Mouse (Mus musculus) kidney, embryonic 15.5 days (tissue): ENCODE results near the gene Rab5a. TPM values are rescaled to one million over a fixed set of nuclear protein-coding genes. Genes with fewer than 3 reads are reported as not detected.

Experiments
- ATAC-seq: fragments of 200-750 bp; cut with Nextera tagmentation; replicated peaks from 2 replicates; pipeline ENCODE4 v1.8.0; 2017; ENCODE audit warnings: moderate TSS enrichment; ENCODE audit not compliant: low FRiP score
- H3K27ac ChIP-seq: fragments of 300-500 bp; sonication (generic); 2 replicates; pipeline ENCODE4 v1.5.1; 2015; ENCODE audit warnings: mild to moderate bottlenecking, inconsistent platforms
- H3K27me3 ChIP-seq: fragments of 300-500 bp; sonication (generic); 2 replicates; pipeline ENCODE4 v1.6.1; 2015; ENCODE audit warnings: inconsistent platforms
- H3K36me3 ChIP-seq: fragments of 300-500 bp; sonication (generic); 2 replicates; pipeline ENCODE4 v1.6.1; 2015; ENCODE audit warnings: inconsistent platforms
- H3K4me1 ChIP-seq: fragments of 300-500 bp; sonication (generic); 2 replicates; pipeline ENCODE4 v1.6.1; 2015; ENCODE audit warnings: inconsistent platforms
- H3K4me2 ChIP-seq: fragments of 300-500 bp; sonication (generic); 2 replicates; pipeline ENCODE4 v1.6.1; 2015; ENCODE audit warnings: moderate library complexity, mild to moderate bottlenecking, inconsistent platforms
- H3K4me3 ChIP-seq: fragments of 300-500 bp; sonication (generic); replicated peaks from 2 replicates; pipeline ENCODE4 v1.5.1; 2015; ENCODE audit warnings: mild to moderate bottlenecking, inconsistent platforms
- H3K9ac ChIP-seq: fragments of 300-500 bp; sonication (generic); 2 replicates; pipeline ENCODE4 v1.6.1; 2015; ENCODE audit warnings: mild to moderate bottlenecking, inconsistent platforms
- H3K9me3 ChIP-seq: fragments of 300-500 bp; sonication (generic); replicated peaks from 2 replicates; pipeline ENCODE4 v1.6.1; 2016; ENCODE audit warnings: inconsistent platforms
- WGBS: fragments of 180-500 bp; shearing (Covaris S2); methylation state at CpG from one replicate; pipeline ENCODE4 v1.1.7; 2015; ENCODE audit warnings: mixed read lengths; 5-methylcytosine and 5-hydroxymethylcytosine counted together
- polyA plus RNA-seq: library from polyadenylated mRNA; unstranded; fragments of >200 nt; fragmentation: Nextera tagmentation; extraction: Ambion mirVana; gene quantifications from 2 replicates; pipeline ENCODE4 v1.2.1, GENCODE M21; 2015

The Rab5a gene
- polyA plus RNA-seq, 1 experiment from 2014 or later = 76.5 TPM

DNA sequence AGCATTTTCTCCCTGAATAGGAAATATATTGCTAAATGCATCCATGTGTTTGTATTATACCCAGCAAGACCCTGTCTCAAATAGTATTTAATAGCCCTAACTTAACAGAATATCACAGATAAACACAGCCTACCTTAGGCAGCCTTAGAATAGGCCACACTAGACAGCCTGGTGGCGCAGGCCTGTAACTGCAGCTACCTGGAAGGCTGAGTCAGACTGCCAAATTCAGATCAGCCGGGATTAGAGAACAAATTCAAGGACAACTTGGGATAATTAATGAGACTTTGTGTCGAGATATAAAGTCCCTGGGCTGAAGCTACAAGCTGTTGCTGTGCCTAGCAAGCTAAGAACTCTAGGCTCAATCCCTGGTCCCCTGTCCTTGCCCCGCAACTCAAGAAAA lies 75.1 kb downstream of the Rab5a start:
- no peak overlapping the region for H3K9ac ChIP-seq
- H3K27me3 ChIP-seq = no peaks in the 10 kb centered on the region
- ATAC-seq = no peak
- 72% methylated on average over 4 of the region's 4 CpGs for WGBS
- H3K9me3 ChIP-seq = no peaks in the 10 kb centered on the region
- no peak overlapping the region for H3K4me2 ChIP-seq
- H3K36me3 ChIP-seq = no peaks in the 10 kb centered on the region
- H3K27ac ChIP-seq = no peak overlapping the region
- H3K4me3 ChIP-seq = no peak overlapping the region
- H3K4me1 ChIP-seq = no peaks in the 10 kb centered on the region

DNA sequence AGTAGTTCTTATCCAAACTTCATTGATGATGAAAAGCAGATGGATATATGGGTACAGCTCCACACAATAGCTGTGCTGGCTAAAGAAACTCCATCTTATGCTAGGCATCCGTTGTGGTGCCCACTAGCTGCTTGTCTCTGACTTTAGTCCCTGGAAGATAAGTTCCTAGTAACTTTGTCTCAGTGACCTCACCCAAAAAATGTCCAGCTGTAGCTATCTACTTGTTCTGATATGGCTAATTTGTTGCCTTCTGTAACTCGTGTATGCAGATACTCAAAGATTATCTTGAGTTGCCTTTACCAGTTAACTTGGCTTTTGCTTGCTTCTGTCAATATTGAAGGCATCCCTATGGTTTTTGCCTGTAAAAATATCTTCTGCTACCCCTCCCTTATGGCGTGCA lies 75.8 kb downstream of the Rab5a start:
- no peak for ATAC-seq
- H3K27me3 ChIP-seq = no peaks in the 10 kb centered on the region
- H3K36me3 ChIP-seq = no peaks in the 10 kb centered on the region
- H3K4me1 ChIP-seq = no peaks in the 10 kb centered on the region
- no peak overlapping the region for H3K4me3 ChIP-seq
- H3K9ac ChIP-seq = no peak overlapping the region
- no peaks in the 10 kb centered on the region for H3K9me3 ChIP-seq
- WGBS = 77% methylated on average over 3 of the region's 3 CpGs
- H3K27ac ChIP-seq = no peak overlapping the region
- H3K4me2 ChIP-seq = no peak overlapping the region

Other genes starting within 250 kb of the Rab5a start
- gene Efhb, start 15.9 kb upstream of the Rab5a start, polyA plus RNA-seq = 0.15 and 0.18 TPM in 2 replicates
- 0.17 and 0.21 TPM in 2 replicates for gene Pp2d1, start 60.2 kb downstream of the Rab5a start, polyA plus RNA-seq
- gene Kat2b, start 87.6 kb downstream of the Rab5a start, polyA plus RNA-seq = 3.8 and 4.4 TPM in 2 replicates
- gene Sgo1, start 210.1 kb downstream of the Rab5a start, polyA plus RNA-seq = 35.1 and 37.7 TPM in 2 replicates